Mouse (Mus musculus) myocyte (in vitro differentiated cells): ENCODE measurements around the gene Fam78a.

Experiments used
- POLR2A ChIP-seq: IDR thresholded peaks from one replicate; pipeline ENCODE4 v1.6.1; 2011; ENCODE audit warnings: low read depth, mild to moderate bottlenecking, control low read depth, moderate library complexity; ENCODE audit not compliant: insufficient read length
- SRF ChIP-seq: IDR thresholded peaks from one replicate; pipeline ENCODE4 v1.6.1; 2011; ENCODE audit warnings: low read depth; ENCODE audit not compliant: control insufficient read depth, insufficient read length
- TCF12 ChIP-seq: IDR thresholded peaks from one replicate; pipeline ENCODE4 v1.6.1; 2011; ENCODE audit warnings: mild to moderate bottlenecking, control low read depth; ENCODE audit not compliant: poor library complexity, insufficient read depth, severe bottlenecking

GRCm38 (mm10) chr2:32105930-32106329 is 21.3 kb upstream of the Fam78a start:
- no peak for TF ChIP-seq TCF12
- TF ChIP-seq POLR2A, result no peak
- no peak for TF ChIP-seq SRF
